Mouse (Mus musculus): ENCODE measurements around the gene Map3k20.

DNA sequence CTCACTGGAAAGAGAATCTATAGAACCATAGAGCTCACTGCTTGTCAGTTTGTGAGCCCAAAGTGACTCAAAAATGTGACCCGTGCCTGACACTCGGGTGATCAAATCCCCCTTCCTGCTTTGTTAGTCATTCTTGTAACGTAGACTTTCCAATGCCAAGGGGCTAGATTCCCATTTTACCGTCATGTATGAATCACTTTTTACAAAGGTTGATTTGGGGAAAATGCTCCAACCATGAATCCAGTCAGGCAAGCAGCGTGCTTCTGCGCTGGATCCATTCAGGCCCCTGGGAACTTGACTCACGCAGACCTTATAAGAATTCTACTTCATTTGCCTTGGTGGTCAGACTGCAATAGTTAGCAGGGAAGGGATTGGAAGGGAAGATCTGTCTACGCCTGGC, 66.3 kb downstream of the Map3k20 start:
- no peak for TF ChIP-seq POLR2A (IDR thresholded peaks at IDR 0.05; ENCODE audit: borderline replicate concordance, insufficient read depth, low read length)
- no peak for TF ChIP-seq CTCF (IDR thresholded peaks at IDR 0.05; ENCODE audit: borderline replicate concordance, insufficient read depth, low read depth, low read length)

All from cerebellum, adult 2 months (tissue).